Mouse (Mus musculus) frontal cortex, postnatal 10 days (tissue): Measurements from ENCODE around the gene S1pr5.
"Not testable (repeated sequence)": the region's sequence is repeated elsewhere in the genome, so short reads cannot be mapped to it uniquely, and the experiment has no call there.

Experiments used
- DNase-seq, 2 experiments: peaks; one replicate each; pipeline ENCODE4 v3.0.0; 2022; ENCODE audit warnings: low spot score in 2 of 2, mixed read lengths in 1 of 2

Gene S1pr5

GRCm38 (mm10) chr9:21237368-21238003 lies 10.8 kb downstream of the S1pr5 start:
- no peak for DNase-seq

GRCm38 (mm10) chr9:21236991-21237367 lies 11.3 kb downstream of the S1pr5 start:
- no peak for DNase-seq

- DNase-seq: no peak
These were observed 12.9 kb downstream of the S1pr5 start for GRCm38 (mm10) chr9:21235341-21235740.

- DNase-seq: no peak
These were observed 14.4 kb downstream of the S1pr5 start for GRCm38 (mm10) chr9:21233805-21234204.

- DNase-seq: no peak
These were observed 14.9 kb downstream of the S1pr5 start for GRCm38 (mm10) chr9:21233366-21233765.

- no peak for DNase-seq
These were observed 15.4 kb downstream of the S1pr5 start for GRCm38 (mm10) chr9:21232867-21233266.

- no peak for DNase-seq
These were observed 16.7 kb downstream of the S1pr5 start for GRCm38 (mm10) chr9:21231551-21231950.

- DNase-seq: no peak
These were observed 20.9 kb downstream of the S1pr5 start for GRCm38 (mm10) chr9:21227342-21227741.

- no peak for DNase-seq
These were observed 22.9 kb downstream of the S1pr5 start for GRCm38 (mm10) chr9:21225415-21225758.

- DNase-seq: no peak
These were observed 23.4 kb downstream of the S1pr5 start for GRCm38 (mm10) chr9:21224576-21225414.

GRCm38 (mm10) chr9:21223906-21224305 lies 24.3 kb downstream of the S1pr5 start:
- DNase-seq: no peak

GRCm38 (mm10) chr9:21223490-21223889 lies 24.8 kb downstream of the S1pr5 start:
- not testable (repeated sequence) for DNase-seq

- DNase-seq: no peak
These were observed 26.8 kb downstream of the S1pr5 start for GRCm38 (mm10) chr9:21221383-21221929.

- DNase-seq: peak; percentile 82 to 89
These were observed 27.5 kb downstream of the S1pr5 start for GRCm38 (mm10) chr9:21220490-21221382.

GRCm38 (mm10) chr9:21219820-21220219 lies 28.4 kb downstream of the S1pr5 start:
- DNase-seq: no peak

GRCm38 (mm10) chr9:21216050-21216841 lies 32.0 kb downstream of the S1pr5 start:
- no peak for DNase-seq

GRCm38 (mm10) chr9:21213617-21214190 lies 34.5 kb downstream of the S1pr5 start:
- DNase-seq: no peak

- DNase-seq: no peak
These were observed 36.6 kb downstream of the S1pr5 start for GRCm38 (mm10) chr9:21211624-21212023.

GRCm38 (mm10) chr9:21210821-21211220 lies 37.4 kb downstream of the S1pr5 start:
- DNase-seq: no peak

- DNase-seq: no peak
These were observed 39.6 kb downstream of the S1pr5 start for GRCm38 (mm10) chr9:21208626-21209025.

GRCm38 (mm10) chr9:21206848-21207247 lies 41.4 kb downstream of the S1pr5 start:
- no peak for DNase-seq
